Mouse (Mus musculus) midbrain, embryonic 13.5 days (tissue): ENCODE data around the gene Prpf3. TPM values are rescaled to one million over a fixed set of nuclear protein-coding genes. Genes with fewer than 3 reads are reported as not detected.
"Not testable (repeated sequence)": the region's sequence is repeated elsewhere in the genome, so short reads cannot be mapped to it uniquely, and the experiment has no call there.

Experiments
- ATAC-seq: fragments of 200-750 bp; cut with Nextera tagmentation; 2 replicates; pipeline ENCODE4 v1.8.0; 2017; ENCODE audit warnings: mild to moderate bottlenecking, moderate TSS enrichment, moderate library complexity
- H3K27ac ChIP-seq: fragments of 300-500 bp; sonication (generic); 2 replicates; pipeline ENCODE4 v1.5.1; 2015; ENCODE audit warnings: inconsistent platforms, mild to moderate bottlenecking, moderate library complexity
- H3K27me3 ChIP-seq: fragments of 300-500 bp; sonication (generic); 2 replicates; pipeline ENCODE4 v1.6.1; 2015; ENCODE audit warnings: mild to moderate bottlenecking, inconsistent platforms
- H3K36me3 ChIP-seq: fragments of 300-500 bp; sonication (generic); 2 replicates; pipeline ENCODE4 v1.6.1; 2015; ENCODE audit warnings: mild to moderate bottlenecking, inconsistent platforms
- H3K4me1 ChIP-seq: fragments of 300-500 bp; sonication (generic); replicated peaks from 2 replicates; pipeline ENCODE4 v1.6.1; 2015; ENCODE audit warnings: inconsistent platforms
- H3K4me2 ChIP-seq: fragments of 300-500 bp; sonication (generic); replicated peaks from 2 replicates; pipeline ENCODE4 v1.6.1; 2015; ENCODE audit warnings: moderate library complexity, mild to moderate bottlenecking, inconsistent platforms
- H3K4me3 ChIP-seq: fragments of 300-500 bp; sonication (generic); replicated peaks from 2 replicates; pipeline ENCODE4 v1.5.1; 2015; ENCODE audit warnings: mild to moderate bottlenecking, inconsistent platforms
- H3K9ac ChIP-seq: fragments of 300-500 bp; sonication (generic); replicated peaks from 2 replicates; pipeline ENCODE4 v1.6.1; 2015; ENCODE audit warnings: mild to moderate bottlenecking, inconsistent platforms
- H3K9me3 ChIP-seq: fragments of 300-500 bp; sonication (generic); 2 replicates; pipeline ENCODE4 v1.6.1; 2016; ENCODE audit warnings: mild to moderate bottlenecking, inconsistent platforms
- WGBS: fragments of 180-500 bp; shearing (Covaris S2); methylation state at CpG from one replicate; pipeline ENCODE4 v1.1.7; 2015; 5-methylcytosine and 5-hydroxymethylcytosine counted together
- polyA plus RNA-seq: library from polyadenylated mRNA; unstranded; fragments of >200 nt; fragmentation: Nextera tagmentation; extraction: Ambion mirVana; gene quantifications from 2 replicates; pipeline ENCODE4 v1.2.1, GENCODE M21; 2015

Prpf3 gene
- polyA plus RNA-seq, 1 experiment from 2014 or later, result 39.5 TPM

DNA sequence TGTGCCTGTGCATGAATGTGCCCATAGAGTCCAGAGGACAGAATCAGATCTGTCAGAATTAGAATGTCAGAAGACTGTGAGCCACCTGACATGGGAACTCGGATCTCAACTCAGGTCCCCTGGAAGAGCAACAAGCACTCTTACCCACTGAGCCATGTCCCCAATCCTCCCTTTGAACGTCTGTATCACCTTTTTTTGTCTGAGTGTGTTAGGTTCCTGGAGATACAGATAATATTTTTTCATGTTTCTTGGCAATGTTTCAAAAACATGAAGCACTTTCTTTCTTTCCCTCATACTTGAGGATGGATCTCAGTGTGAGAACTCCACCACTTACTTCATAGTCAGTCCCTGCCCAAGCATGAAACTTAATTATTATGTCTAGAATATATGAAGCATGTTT lies 47.3 kb downstream of the Prpf3 start:
- Histone ChIP-seq H3K4me1 (no peaks in the 10 kb centered on the region), H3K9me3 (no peaks in the 10 kb centered on the region), H3K4me2 (no peak overlapping the region), H3K4me3 (no peak overlapping the region), H3K9ac (no peak overlapping the region), H3K36me3 (peaks cover 20% of the 10 kb centered on the region), H3K27ac (no peak overlapping the region), H3K27me3 (no peaks in the 10 kb centered on the region)
- ATAC-seq, result no peak
- 63% methylated on average over 2 of the region's 2 CpGs for WGBS

DNA sequence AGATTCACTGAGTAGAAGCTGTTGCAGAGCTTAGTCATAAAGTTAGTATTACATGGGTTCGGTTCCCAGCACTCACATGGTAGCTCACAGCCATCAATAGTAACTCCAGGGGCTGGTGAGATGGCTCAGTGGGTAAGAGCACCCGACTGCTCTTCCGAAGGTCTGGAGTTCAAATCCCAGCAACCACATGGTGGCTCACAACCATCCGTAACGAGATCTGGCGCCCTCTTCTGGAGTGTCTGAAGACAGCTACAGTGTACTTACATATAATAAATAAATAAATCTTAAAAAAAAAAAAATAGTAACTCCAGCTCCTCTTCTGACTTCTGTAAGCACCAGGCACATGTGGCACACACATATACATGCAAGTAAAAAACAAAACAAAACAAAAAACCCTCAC lies 48.1 kb downstream of the Prpf3 start:
- H3K4me1 ChIP-seq, H3K27me3 ChIP-seq, H3K9ac ChIP-seq, H3K27ac ChIP-seq, ATAC-seq, H3K4me3 ChIP-seq, H3K4me2 ChIP-seq, H3K9me3 ChIP-seq: not testable (repeated sequence)
- WGBS, result 83% methylated on average over 6 of the region's 6 CpGs
- peaks cover 20% of the 10 kb centered on the region for H3K36me3 ChIP-seq

DNA sequence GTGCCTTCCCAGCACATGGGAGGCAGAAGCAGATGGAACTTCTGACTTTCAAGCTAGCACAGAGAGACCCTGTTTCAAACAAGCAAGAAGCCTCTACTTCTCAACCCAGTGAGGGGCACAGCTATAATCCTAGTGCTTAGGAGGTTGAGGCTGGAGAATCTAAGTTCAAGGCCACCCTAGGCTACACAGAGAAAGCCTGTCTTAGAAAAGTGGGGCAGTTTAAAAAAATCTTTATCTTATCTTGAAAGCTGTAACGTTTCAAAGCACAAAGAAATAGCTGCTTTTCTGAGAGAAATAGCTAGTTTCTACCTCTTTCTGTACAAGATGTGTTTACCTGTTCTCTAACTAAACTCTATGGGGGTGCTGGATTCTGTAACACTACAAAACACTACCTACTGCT lies 49.0 kb downstream of the Prpf3 start:
- Histone ChIP-seq H3K27me3 (no peaks in the 10 kb centered on the region), H3K4me1 (no peaks in the 10 kb centered on the region), H3K9me3 (no peaks in the 10 kb centered on the region), H3K36me3 (peaks cover 16% of the 10 kb centered on the region), H3K4me3 (no peak overlapping the region), H3K4me2 (no peak overlapping the region), H3K9ac (no peak overlapping the region), H3K27ac (no peak overlapping the region)
- WGBS, result 98% methylated on average over 1 of the region's 1 CpGs
- ATAC-seq, result no peak

DNA sequence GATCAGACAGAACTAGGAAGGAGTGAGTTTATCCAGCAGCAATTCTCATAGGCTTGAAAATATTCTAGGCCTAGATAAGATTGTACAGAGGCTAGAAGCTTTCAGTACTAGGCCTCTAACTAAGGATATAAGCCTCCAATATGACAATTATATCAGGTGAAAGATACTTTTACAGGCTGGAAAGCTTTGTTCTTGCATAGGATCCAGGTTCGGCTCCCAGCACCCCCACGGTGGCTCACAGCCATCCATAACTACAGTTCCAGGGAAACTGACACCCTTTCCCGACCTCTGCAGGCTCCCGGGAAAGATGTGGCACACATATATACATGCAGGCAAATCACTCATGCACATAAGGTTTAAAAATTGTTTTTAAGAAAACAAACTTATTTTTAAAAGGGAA lies 51.8 kb downstream of the Prpf3 start:
- ATAC-seq, result no peak
- Histone ChIP-seq H3K4me1 (no peaks in the 10 kb centered on the region), H3K36me3 (peaks cover 16% of the 10 kb centered on the region), H3K27ac (no peak overlapping the region), H3K4me2 (no peak overlapping the region), H3K9ac (no peak overlapping the region), H3K4me3 (no peak overlapping the region), H3K27me3 (no peaks in the 10 kb centered on the region), H3K9me3 (no peaks in the 10 kb centered on the region)
- WGBS, result 94% methylated on average over 4 of the region's 4 CpGs

DNA sequence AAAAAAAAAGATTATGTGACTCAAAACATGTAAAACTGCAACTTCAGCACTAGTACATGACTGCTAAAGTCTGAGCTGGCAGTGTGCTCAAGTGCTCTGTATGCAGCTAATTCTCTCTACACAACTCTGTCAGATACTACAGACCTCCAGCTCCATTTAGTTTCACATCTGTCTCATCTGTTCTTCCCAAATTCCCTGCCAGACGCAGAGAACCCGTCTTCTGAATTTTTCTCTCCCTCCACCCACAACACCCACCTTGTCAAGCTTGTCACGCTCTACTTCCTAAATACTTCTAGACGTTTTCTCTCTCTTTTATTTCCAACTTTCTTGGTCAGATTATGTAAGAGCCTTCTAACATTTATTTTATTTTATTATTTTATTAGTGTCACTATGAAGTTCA lies 56.9 kb downstream of the Prpf3 start:
- 91% methylated on average over 4 of the region's 4 CpGs for WGBS
- Histone ChIP-seq H3K9me3 (no peaks in the 10 kb centered on the region), H3K4me1 (no peaks in the 10 kb centered on the region), H3K4me2 (no peak overlapping the region), H3K36me3 (no peaks in the 10 kb centered on the region), H3K9ac (no peak overlapping the region), H3K27me3 (no peaks in the 10 kb centered on the region), H3K27ac (no peak overlapping the region), H3K4me3 (no peak overlapping the region)
- ATAC-seq, result no peak

DNA sequence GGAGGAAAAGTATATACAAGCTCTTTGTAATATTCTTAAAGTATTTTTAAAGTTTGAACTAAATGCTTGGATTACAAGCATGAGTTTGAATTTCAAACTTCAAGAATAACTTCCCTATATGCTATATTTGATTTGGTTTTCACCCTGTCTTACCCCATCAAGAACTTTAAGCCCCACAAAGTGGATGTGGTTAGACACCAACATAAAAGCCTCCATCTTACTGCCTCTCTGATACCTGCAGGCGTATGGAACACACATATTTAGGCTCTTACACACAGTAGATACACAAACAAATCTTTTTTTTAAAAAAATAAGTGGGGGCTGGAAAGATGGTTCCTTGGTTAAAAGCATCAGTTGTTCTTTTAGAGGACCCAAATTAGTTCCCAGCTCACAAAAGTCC lies 61.4 kb downstream of the Prpf3 start:
- no peaks in the 10 kb centered on the region for H3K36me3 ChIP-seq
- H3K9ac ChIP-seq, result no peak overlapping the region
- H3K27ac ChIP-seq, result no peak overlapping the region
- 0 out of 2 replicates have a peak, but pooled peaks cover 3% of the 10 kb centered on the region for H3K4me1 ChIP-seq
- WGBS, result 85% methylated on average over 1 of the region's 1 CpGs
- H3K9me3 ChIP-seq, result no peaks in the 10 kb centered on the region
- no peak for ATAC-seq
- H3K27me3 ChIP-seq, result no peaks in the 10 kb centered on the region
- no peak overlapping the region for H3K4me3 ChIP-seq
- no peak overlapping the region for H3K4me2 ChIP-seq

DNA sequence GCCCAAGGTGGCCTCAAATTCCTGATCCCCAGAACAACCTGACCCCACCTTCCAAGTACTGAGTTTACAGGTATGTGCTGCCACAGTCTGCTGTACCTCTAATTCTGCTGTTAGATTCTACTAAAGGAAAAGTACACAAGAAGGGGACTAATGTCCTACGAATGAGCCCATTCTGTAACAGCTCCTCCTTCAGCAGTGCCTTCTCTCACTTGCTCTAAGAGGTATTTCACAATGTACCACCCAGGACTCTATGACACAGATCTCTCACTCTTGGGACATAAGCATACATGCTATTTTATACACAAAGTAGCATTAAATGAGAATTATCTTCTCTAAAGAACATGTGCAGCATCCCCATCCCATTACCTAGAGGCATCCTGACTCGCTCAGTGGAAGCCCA lies 62.0 kb downstream of the Prpf3 start:
- no peaks in the 10 kb centered on the region for H3K36me3 ChIP-seq
- no peak overlapping the region for H3K9ac ChIP-seq
- H3K4me1 ChIP-seq, result 0 out of 2 replicates have a peak, but pooled peaks cover 3% of the 10 kb centered on the region
- no peaks in the 10 kb centered on the region for H3K9me3 ChIP-seq
- ATAC-seq, result no peak
- no peak overlapping the region for H3K4me3 ChIP-seq
- H3K4me2 ChIP-seq, result no peak overlapping the region
- H3K27me3 ChIP-seq, result no peaks in the 10 kb centered on the region
- WGBS, result 82% methylated on average over 2 of the region's 2 CpGs
- no peak overlapping the region for H3K27ac ChIP-seq

DNA sequence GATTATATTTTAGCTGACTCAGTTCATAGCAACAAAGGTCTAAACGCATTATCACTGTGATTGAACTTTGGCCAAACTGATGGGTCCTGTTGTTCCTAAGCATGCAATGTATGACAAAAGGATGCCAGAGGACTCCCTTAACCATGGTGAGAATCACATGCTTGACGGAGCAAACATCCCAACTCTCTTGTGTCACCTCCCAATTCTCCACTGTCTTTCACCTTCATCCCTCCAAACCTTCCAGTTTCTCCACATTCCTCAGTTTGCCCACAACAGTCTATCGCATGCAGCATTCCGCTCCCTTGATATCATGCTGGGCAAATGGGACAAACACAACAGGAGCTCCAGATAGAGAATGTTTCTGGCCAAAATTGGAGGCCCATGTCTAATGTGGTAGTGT lies 70.2 kb downstream of the Prpf3 start:
- Histone ChIP-seq H3K9me3 (no peaks in the 10 kb centered on the region), H3K27ac (no peak overlapping the region), H3K4me1 (no peaks in the 10 kb centered on the region), H3K4me2 (no peak overlapping the region), H3K36me3 (peaks cover 63% of the 10 kb centered on the region), H3K27me3 (no peaks in the 10 kb centered on the region), H3K9ac (no peak overlapping the region), H3K4me3 (no peak overlapping the region)
- 95% methylated on average over 4 of the region's 4 CpGs for WGBS
- ATAC-seq, result no peak

Other genes starting within 250 kb of the Prpf3 start
- 116 TPM in 2 replicates for gene Ensa, start 230.9 kb downstream of the Prpf3 start, polyA plus RNA-seq
- gene Mcl1, start 197.1 kb downstream of the Prpf3 start, polyA plus RNA-seq, result 46.9 and 56.3 TPM in 2 replicates
- gene Adamtsl4, start 168.0 kb downstream of the Prpf3 start, polyA plus RNA-seq, result 0.68 and 1.9 TPM in 2 replicates
- gene Ecm1, start 116.3 kb downstream of the Prpf3 start, polyA plus RNA-seq, result 11.3 and 11.8 TPM in 2 replicates
- gene Tars2, start 95.7 kb downstream of the Prpf3 start, polyA plus RNA-seq, result 44.7 and 45.5 TPM in 2 replicates
- 24.8 and 25.0 TPM in 2 replicates for gene Rprd2, start 37.0 kb downstream of the Prpf3 start, polyA plus RNA-seq
- gene Mrps21, start 15.6 kb upstream of the Prpf3 start, polyA plus RNA-seq, result 340 TPM in 2 replicates
- 3.2 and 4.8 TPM in 2 replicates for gene Ciart, start 26.4 kb upstream of the Prpf3 start, polyA plus RNA-seq
- gene BC028528, start 36.1 kb upstream of the Prpf3 start, polyA plus RNA-seq, result 12.9 and 14.4 TPM in 2 replicates
- gene Aph1a, start 38.1 kb upstream of the Prpf3 start, polyA plus RNA-seq, result 32.6 and 33.8 TPM in 2 replicates
- gene Car14, start 48.8 kb upstream of the Prpf3 start, polyA plus RNA-seq, result 8.5 and 11.7 TPM in 2 replicates
- 218 and 242 TPM in 2 replicates for gene Anp32e, start 73.4 kb upstream of the Prpf3 start, polyA plus RNA-seq
- 61.2 and 77.0 TPM in 2 replicates for gene Plekho1, start 140.1 kb upstream of the Prpf3 start, polyA plus RNA-seq
- 63.7 and 67.4 TPM in 2 replicates for gene Vps45, start 202.6 kb upstream of the Prpf3 start, polyA plus RNA-seq
- 10.2 and 11.4 TPM in 2 replicates for gene Otud7b, start 248.6 kb upstream of the Prpf3 start, polyA plus RNA-seq